Mouse (Mus musculus) hindbrain, embryonic 14.5 days (tissue): Measurements from ENCODE around the gene Myo18a. TPM values are rescaled to one million over a fixed set of nuclear protein-coding genes. Genes with fewer than 3 reads are reported as not detected.
A peak's percentile ranks its signal among the peaks of the same experiment; 100 is the strongest.
"Not testable (repeated sequence)": the region's sequence is repeated elsewhere in the genome, so short reads cannot be mapped to it uniquely, and the experiment has no call there.

Source experiments
- ATAC-seq: fragments of 200-750 bp; cut with Nextera tagmentation; 2 replicates; pipeline ENCODE4 v1.8.0; 2017; ENCODE audit warnings: moderate number of reproducible peaks, mild to moderate bottlenecking, moderate TSS enrichment, moderate library complexity; ENCODE audit not compliant: low FRiP score
- DNase-seq: peaks from one replicate; pipeline ENCODE4 v3.0.0-alpha.2; 2015; ENCODE audit warnings: low spot score
- H3K27ac ChIP-seq: fragments of 300-500 bp; sonication (generic); 2 replicates; pipeline ENCODE4 v1.5.1; 2014; ENCODE audit warnings: mild to moderate bottlenecking, moderate library complexity
- H3K27me3 ChIP-seq: fragments of 300-500 bp; sonication (generic); 2 replicates; pipeline ENCODE4 v1.6.1; 2014; ENCODE audit warnings: mild to moderate bottlenecking, low read length, mixed read lengths; ENCODE audit not compliant: control insufficient read depth, insufficient read depth
- H3K36me3 ChIP-seq: fragments of 300-500 bp; sonication (generic); replicated peaks from 2 replicates; pipeline ENCODE4 v1.6.1; 2014; ENCODE audit not compliant: control insufficient read depth, insufficient read depth
- H3K4me1 ChIP-seq: fragments of 300-500 bp; sonication (generic); replicated peaks from 2 replicates; pipeline ENCODE4 v1.6.1; 2014; ENCODE audit warnings: antibody characterized with exemption, low read length, mixed read lengths; ENCODE audit not compliant: control insufficient read depth, insufficient read depth
- H3K4me2 ChIP-seq: fragments of 300-500 bp; sonication (generic); replicated peaks from 2 replicates; pipeline ENCODE4 v1.6.1; 2014; ENCODE audit warnings: mild to moderate bottlenecking, moderate library complexity
- H3K4me3 ChIP-seq: fragments of 300-500 bp; sonication (generic); replicated peaks from 2 replicates; pipeline ENCODE4 v1.5.1; 2014; ENCODE audit warnings: mild to moderate bottlenecking, low read length
- H3K9ac ChIP-seq: fragments of 300-500 bp; sonication (generic); 2 replicates; pipeline ENCODE4 v1.6.1; 2014
- H3K9me3 ChIP-seq: fragments of 300-500 bp; sonication (generic); 2 replicates; pipeline ENCODE4 v1.6.1; 2016; ENCODE audit warnings: low read length; ENCODE audit not compliant: control insufficient read depth
- WGBS: fragments of 180-500 bp; shearing (Covaris S2); extraction: QIAGEN DNeasy Blood & Tissue Kit; methylation state at CpG from one replicate; pipeline ENCODE4 v1.1.7; 2014; 5-methylcytosine and 5-hydroxymethylcytosine counted together
- polyA plus RNA-seq: library from polyadenylated mRNA; unstranded; fragments of >200 nt; fragmentation: Nextera tagmentation; extraction: Ambion mirVana; gene quantifications from 2 replicates; pipeline ENCODE4 v1.2.1, GENCODE M21; 2014

Myo18a gene
- polyA plus RNA-seq, 1 experiment from 2014 or later: 42.1 TPM

DNA sequence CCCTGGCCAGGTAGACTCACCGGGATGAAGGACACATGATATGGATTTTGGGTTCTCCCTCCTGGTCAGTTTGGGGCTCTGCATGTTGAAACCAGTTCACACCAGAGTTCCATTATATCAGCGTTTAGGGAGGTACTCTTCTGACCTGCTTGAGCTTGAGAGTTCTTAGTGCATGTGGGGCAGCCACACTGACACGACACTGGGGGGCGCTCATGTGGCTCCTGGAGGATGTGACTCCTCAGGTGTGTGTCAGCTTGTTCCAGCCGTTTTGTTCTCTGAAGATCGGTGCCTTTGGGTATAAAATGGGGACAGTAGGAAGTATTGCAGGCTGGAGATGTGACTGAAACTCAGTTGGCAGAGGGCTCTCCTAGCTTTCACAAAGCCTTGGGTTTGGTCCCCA is 19.1 kb upstream of the Myo18a start:
- Histone ChIP-seq H3K4me3 (no peak overlapping the region), H3K4me1 (no peaks in the 10 kb centered on the region), H3K27me3 (no peaks in the 10 kb centered on the region), H3K27ac (no peak overlapping the region), H3K36me3 (no peaks in the 10 kb centered on the region), H3K9me3 (no peaks in the 10 kb centered on the region), H3K4me2 (no peak overlapping the region), H3K9ac (no peak overlapping the region)
- 35% methylated on average over 6 of the region's 6 CpGs for WGBS
- no peak for DNase-seq
- ATAC-seq: no peak

GRCm38 (mm10) chr11:77746652-77747051 is 16.4 kb upstream of the Myo18a start:
- WGBS: 93% methylated on average over 4 of the region's 4 CpGs
- DNase-seq (no peak), ATAC-seq (no peak)
- Histone ChIP-seq H3K27me3 (no peaks in the 10 kb centered on the region), H3K27ac (no peak overlapping the region), H3K4me1 (no peaks in the 10 kb centered on the region), H3K36me3 (no peaks in the 10 kb centered on the region), H3K4me2 (no peak overlapping the region), H3K9me3 (no peaks in the 10 kb centered on the region), H3K9ac (no peak overlapping the region), H3K4me3 (no peak overlapping the region)

GRCm38 (mm10) chr11:77747103-77747502 is 15.9 kb upstream of the Myo18a start:
- H3K27me3 ChIP-seq, H3K9ac ChIP-seq, DNase-seq, H3K36me3 ChIP-seq, H3K4me1 ChIP-seq, H3K4me2 ChIP-seq, ATAC-seq, H3K27ac ChIP-seq, H3K9me3 ChIP-seq, H3K4me3 ChIP-seq: not testable (repeated sequence)
- 93% methylated on average over 13 of the region's 15 CpGs for WGBS

DNA sequence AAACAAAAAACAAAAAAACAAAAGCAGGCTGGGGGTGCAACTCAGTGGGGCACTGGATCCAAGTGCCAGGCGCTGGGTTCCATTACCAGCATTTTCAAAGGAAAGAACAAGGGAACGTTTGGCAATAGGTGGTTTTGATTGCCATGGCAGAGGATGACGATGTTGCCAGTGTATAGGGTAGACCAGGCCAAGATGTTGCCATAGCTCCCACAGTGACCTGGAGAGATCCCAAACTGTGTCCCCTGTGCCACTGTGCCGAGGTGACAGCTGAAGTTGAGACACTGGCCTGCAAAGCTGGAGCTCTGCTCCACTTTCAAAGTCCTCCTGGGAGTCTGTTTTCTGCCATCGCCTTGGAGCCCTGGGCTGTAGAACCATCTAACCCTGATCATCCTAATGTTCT is 14.1 kb upstream of the Myo18a start:
- Histone ChIP-seq H3K9ac (no peak overlapping the region), H3K9me3 (no peaks in the 10 kb centered on the region), H3K4me2 (no peak overlapping the region), H3K27me3 (no peaks in the 10 kb centered on the region), H3K4me3 (no peak overlapping the region), H3K4me1 (no peaks in the 10 kb centered on the region), H3K36me3 (no peaks in the 10 kb centered on the region), H3K27ac (no peak overlapping the region)
- WGBS: 83% methylated on average over 5 of the region's 5 CpGs
- DNase-seq (no peak), ATAC-seq (no peak)

DNA sequence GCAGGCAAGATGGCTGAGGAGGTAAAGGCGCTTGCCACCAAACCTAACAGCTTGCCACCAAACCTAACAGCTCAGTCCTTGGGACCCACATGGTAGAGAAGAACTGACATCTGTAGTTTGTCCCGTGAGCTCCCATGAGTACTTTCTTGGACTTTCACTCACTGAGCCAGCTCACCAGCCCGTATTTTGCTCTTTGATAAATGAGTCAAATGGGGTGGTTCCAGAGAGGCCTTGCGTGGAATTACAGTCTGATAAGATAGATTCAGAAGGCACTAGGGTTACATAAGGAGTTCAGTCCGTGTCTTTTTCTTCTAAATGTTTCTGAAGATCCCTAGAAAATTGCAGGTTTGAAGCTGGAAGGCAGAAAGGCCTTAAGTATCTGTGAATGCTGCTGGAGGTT is 10.5 kb upstream of the Myo18a start:
- 82% methylated on average over 5 of the region's 5 CpGs for WGBS

GRCm38 (mm10) chr11:77753469-77753868 is 9.6 kb upstream of the Myo18a start:
- no peak overlapping the region for H3K27ac ChIP-seq
- no peak overlapping the region for H3K4me3 ChIP-seq

More for the DNA sequence above, 10.5 kb upstream of the Myo18a start:
- Histone ChIP-seq H3K27ac (no peak overlapping the region), H3K9me3 (no peaks in the 10 kb centered on the region), H3K4me1 (no peaks in the 10 kb centered on the region), H3K27me3 (no peaks in the 10 kb centered on the region), H3K4me3 (no peak overlapping the region), H3K4me2 (no peak overlapping the region), H3K36me3 (no peaks in the 10 kb centered on the region), H3K9ac (no peak overlapping the region)
- ATAC-seq: no peak
- no peak for DNase-seq

GRCm38 (mm10) chr11:77760031-77760430 is 3.0 kb upstream of the Myo18a start:
- 92% methylated on average over 4 of the region's 4 CpGs for WGBS
- no peak for DNase-seq
- no peak overlapping the region for H3K9ac ChIP-seq
- peaks cover 17% of the 10 kb centered on the region for H3K4me1 ChIP-seq
- H3K36me3 ChIP-seq: no peaks in the 10 kb centered on the region
- H3K4me2 ChIP-seq: no peak overlapping the region
- H3K9me3 ChIP-seq: no peaks in the 10 kb centered on the region
- no peak for ATAC-seq
- H3K27ac ChIP-seq: no peak overlapping the region
- H3K4me3 ChIP-seq: no peak overlapping the region
- H3K27me3 ChIP-seq: no peaks in the 10 kb centered on the region

More at GRCm38 (mm10) chr11:77753469-77753868, 9.6 kb upstream of the Myo18a start:
- Histone ChIP-seq H3K4me2 (no peak overlapping the region), H3K9ac (no peak overlapping the region), H3K36me3 (no peaks in the 10 kb centered on the region), H3K4me1 (no peaks in the 10 kb centered on the region), H3K9me3 (no peaks in the 10 kb centered on the region), H3K27me3 (no peaks in the 10 kb centered on the region)
- DNase-seq: no peak
- no peak for ATAC-seq
- 86% methylated on average over 3 of the region's 3 CpGs for WGBS

DNA sequence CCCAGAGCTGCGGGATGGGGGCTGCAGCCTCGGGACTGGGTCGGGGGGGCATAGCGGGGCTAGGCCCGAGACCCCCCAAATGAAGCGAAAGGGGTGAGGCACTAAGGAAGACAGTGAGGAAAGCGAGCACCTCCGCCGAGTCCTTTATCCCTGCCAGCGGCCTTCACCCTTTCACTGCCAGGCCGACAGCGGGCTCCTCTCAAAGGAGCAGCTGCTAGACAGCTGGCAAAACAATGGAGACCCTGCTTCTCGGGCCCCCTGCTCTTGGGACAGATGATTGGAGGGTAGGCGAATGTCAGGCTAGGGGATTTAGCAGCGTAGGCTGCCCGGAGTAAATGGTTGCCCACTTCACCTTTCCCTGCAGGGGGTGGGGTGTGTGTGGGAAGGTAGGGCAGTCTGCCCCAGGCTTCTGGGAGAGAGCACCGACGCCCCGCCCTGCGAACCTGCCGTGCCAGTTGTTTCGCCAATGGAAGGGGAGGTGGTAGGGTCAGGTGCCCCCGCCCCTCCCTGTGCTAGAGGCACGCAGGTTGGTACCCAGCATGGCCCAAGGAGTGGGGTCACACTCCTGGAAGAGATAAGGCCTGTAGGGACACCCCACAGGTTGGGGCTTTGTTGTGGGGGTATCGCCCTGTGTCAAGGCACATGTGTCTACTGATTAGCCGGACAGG is 761 bp downstream of the Myo18a start:
- H3K36me3 ChIP-seq: no peaks in the 10 kb centered on the region
- DNase-seq: peak; percentile 57
- peak overlapping the region; percentile 96 for H3K4me3 ChIP-seq
- peak overlapping the region; percentile 98 for H3K9ac ChIP-seq
- no peaks in the 10 kb centered on the region for H3K27me3 ChIP-seq
- H3K27ac ChIP-seq: peak overlapping the region; percentile 94
- peak; percentile 56 for ATAC-seq
- WGBS: 2% methylated on average over 25 of the region's 26 CpGs
- peaks cover 39% of the 10 kb centered on the region for H3K4me1 ChIP-seq
- H3K4me2 ChIP-seq: peak overlapping the region; percentile 84
- H3K9me3 ChIP-seq: no peaks in the 10 kb centered on the region

DNA sequence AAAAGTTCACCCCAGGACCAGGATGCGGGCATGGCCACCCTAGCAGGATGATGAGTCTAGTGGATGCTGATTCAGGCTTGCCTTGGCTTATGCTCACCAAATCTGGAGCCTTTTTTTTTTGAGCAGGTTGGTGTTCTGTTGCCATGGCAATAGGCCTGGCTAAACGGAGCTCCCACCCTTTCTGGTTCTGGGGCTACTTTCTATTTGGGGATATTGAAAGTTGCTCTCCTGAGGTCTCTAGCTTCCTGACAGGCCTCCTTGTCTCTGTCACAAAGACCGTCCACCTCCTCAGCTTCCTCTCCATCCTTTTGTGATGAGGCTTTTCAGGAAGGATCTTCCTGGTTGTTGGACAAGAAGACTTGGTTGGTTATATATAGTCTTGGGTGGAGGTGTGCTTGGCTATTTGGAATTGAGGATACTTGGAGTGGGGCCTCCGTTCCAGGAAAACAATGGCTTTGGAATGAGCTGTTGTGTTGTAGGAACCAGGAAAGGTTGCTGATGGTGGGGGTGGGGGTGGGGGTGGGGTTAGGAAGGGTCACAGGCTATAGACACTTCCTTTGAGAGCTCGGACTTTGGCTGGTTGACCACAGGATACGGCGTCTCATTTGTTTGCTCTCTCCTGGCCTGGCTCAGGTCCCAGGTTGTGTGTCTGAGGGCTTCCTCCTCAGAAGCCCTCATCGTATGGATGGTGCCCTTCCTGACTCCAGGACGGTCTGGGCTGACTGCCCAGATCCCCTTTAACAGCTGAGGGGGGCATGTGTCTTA is 1.8 kb downstream of the Myo18a start:
- Histone ChIP-seq H3K36me3 (no peaks in the 10 kb centered on the region), H3K4me3 (peak overlapping the region; percentile 96), H3K4me2 (peak overlapping the region; percentile 84), H3K27ac (no peak overlapping the region), H3K9ac (peak overlapping the region; percentile 98), H3K9me3 (no peaks in the 10 kb centered on the region), H3K27me3 (no peaks in the 10 kb centered on the region), H3K4me1 (peaks cover 39% of the 10 kb centered on the region)
- DNase-seq (no peak), ATAC-seq (no peak)
- 41% methylated on average over 9 of the region's 9 CpGs for WGBS
